Mouse (Mus musculus) hindbrain, embryonic 13.5 days (tissue): ENCODE results near the gene Kalrn. TPM values are rescaled to one million over a fixed set of nuclear protein-coding genes. Genes with fewer than 3 reads are reported as not detected.

Source experiments
- ATAC-seq: fragments of 200-750 bp; cut with Nextera tagmentation; 2 replicates; pipeline ENCODE4 v1.8.0; 2017; ENCODE audit warnings: moderate TSS enrichment; ENCODE audit not compliant: low FRiP score
- H3K27ac ChIP-seq: fragments of 300-500 bp; sonication (generic); 2 replicates; pipeline ENCODE4 v1.5.1; 2015; ENCODE audit warnings: inconsistent platforms, mild to moderate bottlenecking, moderate library complexity
- H3K27me3 ChIP-seq: fragments of 300-500 bp; sonication (generic); 2 replicates; pipeline ENCODE4 v1.6.1; 2015; ENCODE audit warnings: mild to moderate bottlenecking, inconsistent platforms
- H3K36me3 ChIP-seq: fragments of 300-500 bp; sonication (generic); 2 replicates; pipeline ENCODE4 v1.6.1; 2015; ENCODE audit warnings: mild to moderate bottlenecking, inconsistent platforms
- H3K4me1 ChIP-seq: fragments of 300-500 bp; sonication (generic); replicated peaks from 2 replicates; pipeline ENCODE4 v1.6.1; 2015; ENCODE audit warnings: inconsistent platforms
- H3K4me2 ChIP-seq: fragments of 300-500 bp; sonication (generic); 2 replicates; pipeline ENCODE4 v1.6.1; 2015; ENCODE audit warnings: inconsistent platforms, mild to moderate bottlenecking, moderate library complexity
- H3K4me3 ChIP-seq: fragments of 300-500 bp; sonication (generic); 2 replicates; pipeline ENCODE4 v1.5.1; 2015; ENCODE audit warnings: mild to moderate bottlenecking, inconsistent platforms
- H3K9ac ChIP-seq: fragments of 300-500 bp; sonication (generic); 2 replicates; pipeline ENCODE4 v1.6.1; 2015; ENCODE audit warnings: mild to moderate bottlenecking, inconsistent platforms
- H3K9me3 ChIP-seq: fragments of 300-500 bp; sonication (generic); 2 replicates; pipeline ENCODE4 v1.6.1; 2016; ENCODE audit warnings: inconsistent platforms
- WGBS: fragments of 180-500 bp; shearing (Covaris S2); methylation state at CpG from one replicate; pipeline ENCODE4 v1.1.7; 2015; 5-methylcytosine and 5-hydroxymethylcytosine counted together
- polyA plus RNA-seq: library from polyadenylated mRNA; unstranded; fragments of >200 nt; fragmentation: Nextera tagmentation; extraction: Ambion mirVana; gene quantifications from 2 replicates; pipeline ENCODE4 v1.2.1, GENCODE M21; 2015

Gene Kalrn
- polyA plus RNA-seq, 1 experiment from 2014 or later: 31.5 TPM

DNA sequence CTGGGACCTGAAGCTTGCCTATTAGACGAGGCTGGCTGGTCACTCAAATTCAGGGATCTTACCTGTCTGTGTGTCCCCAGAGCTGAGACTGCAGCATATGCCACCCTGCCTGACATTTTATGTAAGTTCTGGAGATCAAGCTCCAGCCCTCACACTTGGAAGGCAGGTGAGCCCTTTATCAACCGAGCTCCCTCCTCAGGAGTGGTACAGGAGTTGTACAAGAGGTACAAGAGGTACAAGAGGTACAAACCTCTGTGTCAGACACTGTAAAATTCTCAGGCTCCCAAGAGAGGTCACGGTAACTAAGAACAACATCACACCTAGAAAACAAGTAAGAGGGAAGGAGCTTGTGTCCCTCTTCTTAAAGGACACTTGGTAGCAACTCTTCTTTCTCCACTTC, 217.8 kb downstream of the Kalrn start:
- Histone ChIP-seq H3K9ac (no peak overlapping the region), H3K4me2 (no peak overlapping the region), H3K9me3 (no peaks in the 10 kb centered on the region), H3K27me3 (no peaks in the 10 kb centered on the region), H3K4me1 (peaks cover 5% of the 10 kb centered on the region; the same call in 1 of the 2 replicates), H3K36me3 (peaks cover 15% of the 10 kb centered on the region), H3K27ac (no peak overlapping the region), H3K4me3 (no peak overlapping the region)
- no peak for ATAC-seq
- WGBS: 90% methylated on average over 3 of the region's 3 CpGs

DNA sequence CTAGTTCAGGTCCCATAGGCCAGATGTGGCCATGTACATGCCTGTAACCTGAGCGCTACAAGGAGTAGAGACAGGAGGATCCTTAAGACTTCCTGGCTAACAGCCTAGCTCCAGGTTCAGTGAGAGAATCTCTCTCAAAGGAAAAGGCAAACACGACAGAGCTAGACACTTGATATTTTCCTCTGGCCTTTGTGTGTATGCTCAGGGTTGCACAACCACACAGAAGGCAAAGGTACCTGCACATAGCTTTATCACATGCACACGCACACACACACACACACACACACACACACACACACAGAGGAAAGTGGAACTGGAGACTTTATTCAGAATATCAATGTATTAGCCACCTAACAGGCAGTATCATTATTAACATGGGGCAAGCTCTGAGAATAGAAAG, 219.3 kb downstream of the Kalrn start:
- Histone ChIP-seq H3K27ac (no peak overlapping the region), H3K9me3 (no peaks in the 10 kb centered on the region), H3K4me1 (peaks cover 5% of the 10 kb centered on the region; the same call in 1 of the 2 replicates), H3K4me3 (no peak overlapping the region), H3K36me3 (peaks cover 13% of the 10 kb centered on the region), H3K27me3 (no peaks in the 10 kb centered on the region), H3K4me2 (no peak overlapping the region), H3K9ac (no peak overlapping the region)
- 87% methylated on average over 3 of the region's 3 CpGs for WGBS
- ATAC-seq: no peak

DNA sequence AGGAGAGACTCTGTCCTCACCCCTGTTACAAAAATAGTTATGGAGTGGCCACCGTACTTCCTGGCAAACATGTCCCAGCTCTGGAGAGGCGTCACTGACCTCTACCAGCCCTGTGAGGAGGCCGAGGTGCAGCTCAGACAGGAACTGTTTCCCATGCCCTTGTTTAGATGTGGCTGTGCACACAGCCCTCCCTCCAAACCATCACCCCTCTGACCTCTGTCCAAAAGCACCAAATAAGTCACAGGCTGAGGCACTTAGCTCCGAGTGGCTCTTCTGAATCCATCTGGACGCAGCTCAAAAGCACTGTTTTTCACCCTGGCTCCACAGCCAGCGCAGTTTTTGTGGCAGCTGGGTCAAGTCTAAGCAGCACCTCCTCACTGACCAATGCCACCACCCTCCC, 220.6 kb downstream of the Kalrn start:
- no peaks in the 10 kb centered on the region for H3K27me3 ChIP-seq
- H3K36me3 ChIP-seq: peaks cover 13% of the 10 kb centered on the region
- H3K4me1 ChIP-seq: peaks cover 8% of the 10 kb centered on the region
- no peak overlapping the region for H3K4me3 ChIP-seq
- H3K27ac ChIP-seq: no peak overlapping the region
- ATAC-seq: no peak
- no peaks in the 10 kb centered on the region for H3K9me3 ChIP-seq
- WGBS: 26% methylated on average over 6 of the region's 6 CpGs
- no peak overlapping the region for H3K4me2 ChIP-seq
- no peak overlapping the region for H3K9ac ChIP-seq

DNA sequence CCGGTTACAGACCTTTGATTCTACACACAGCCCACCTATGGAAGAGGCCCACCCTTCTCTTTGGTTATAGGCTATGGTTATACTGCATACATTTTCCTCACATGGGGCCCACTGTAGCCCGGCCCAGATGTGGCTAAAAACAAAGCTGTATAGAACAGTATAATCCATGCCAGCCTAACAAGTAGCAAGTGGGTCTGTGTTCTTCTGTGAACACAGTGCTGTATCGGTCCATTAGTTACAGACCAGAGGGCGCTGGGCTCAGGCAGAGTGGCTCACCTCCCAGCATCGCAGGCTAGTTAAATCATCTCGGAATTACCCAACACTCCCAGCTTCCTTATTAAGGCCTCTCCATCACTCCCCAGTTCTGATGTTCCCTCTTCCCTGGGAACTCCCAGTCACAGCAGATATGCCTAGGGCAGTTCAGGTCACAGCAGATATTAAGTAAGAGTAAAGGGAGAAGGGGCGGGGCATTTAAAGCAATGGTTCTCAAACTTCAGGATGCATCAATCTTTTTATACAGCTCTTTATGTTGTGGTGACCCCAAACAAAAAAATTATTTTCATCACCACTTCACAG, 221.7 kb downstream of the Kalrn start:
- no peak overlapping the region for H3K4me2 ChIP-seq
- peaks cover 5% of the 10 kb centered on the region for H3K36me3 ChIP-seq
- no peaks in the 10 kb centered on the region for H3K27me3 ChIP-seq
- WGBS: 79% methylated on average over 7 of the region's 7 CpGs
- no peak for ATAC-seq
- no peak overlapping the region for H3K9ac ChIP-seq
- no peaks in the 10 kb centered on the region for H3K9me3 ChIP-seq
- H3K27ac ChIP-seq: no peak overlapping the region
- peaks cover 11% of the 10 kb centered on the region for H3K4me1 ChIP-seq
- H3K4me3 ChIP-seq: no peak overlapping the region

DNA sequence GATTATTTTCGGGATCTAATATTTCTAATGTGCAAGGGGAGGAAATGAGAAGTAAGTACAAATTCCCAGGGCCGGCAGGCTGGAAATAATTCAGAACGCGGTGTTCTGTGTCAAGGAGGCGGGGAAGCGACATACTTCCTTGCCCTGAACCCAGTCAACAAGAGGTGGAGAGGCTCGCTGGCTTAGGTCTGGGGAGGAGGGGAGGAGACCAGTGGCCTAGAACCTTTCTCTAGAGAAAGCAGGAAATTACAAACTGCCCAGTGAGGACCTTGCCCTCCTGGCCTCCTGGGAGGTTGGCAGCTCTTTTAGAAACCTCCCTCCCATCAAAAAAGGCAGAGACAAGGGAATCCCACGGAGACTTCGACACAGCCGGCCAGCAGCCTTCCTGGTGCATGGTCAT, 225.8 kb downstream of the Kalrn start:
- H3K4me1 ChIP-seq: peaks cover 22% of the 10 kb centered on the region
- H3K4me3 ChIP-seq: no peak overlapping the region
- no peak overlapping the region for H3K9ac ChIP-seq
- no peaks in the 10 kb centered on the region for H3K9me3 ChIP-seq
- no peaks in the 10 kb centered on the region for H3K36me3 ChIP-seq
- H3K4me2 ChIP-seq: no peak overlapping the region
- WGBS: 53% methylated on average over 10 of the region's 10 CpGs
- H3K27me3 ChIP-seq: no peaks in the 10 kb centered on the region
- no peak for ATAC-seq
- H3K27ac ChIP-seq: no peak overlapping the region

DNA sequence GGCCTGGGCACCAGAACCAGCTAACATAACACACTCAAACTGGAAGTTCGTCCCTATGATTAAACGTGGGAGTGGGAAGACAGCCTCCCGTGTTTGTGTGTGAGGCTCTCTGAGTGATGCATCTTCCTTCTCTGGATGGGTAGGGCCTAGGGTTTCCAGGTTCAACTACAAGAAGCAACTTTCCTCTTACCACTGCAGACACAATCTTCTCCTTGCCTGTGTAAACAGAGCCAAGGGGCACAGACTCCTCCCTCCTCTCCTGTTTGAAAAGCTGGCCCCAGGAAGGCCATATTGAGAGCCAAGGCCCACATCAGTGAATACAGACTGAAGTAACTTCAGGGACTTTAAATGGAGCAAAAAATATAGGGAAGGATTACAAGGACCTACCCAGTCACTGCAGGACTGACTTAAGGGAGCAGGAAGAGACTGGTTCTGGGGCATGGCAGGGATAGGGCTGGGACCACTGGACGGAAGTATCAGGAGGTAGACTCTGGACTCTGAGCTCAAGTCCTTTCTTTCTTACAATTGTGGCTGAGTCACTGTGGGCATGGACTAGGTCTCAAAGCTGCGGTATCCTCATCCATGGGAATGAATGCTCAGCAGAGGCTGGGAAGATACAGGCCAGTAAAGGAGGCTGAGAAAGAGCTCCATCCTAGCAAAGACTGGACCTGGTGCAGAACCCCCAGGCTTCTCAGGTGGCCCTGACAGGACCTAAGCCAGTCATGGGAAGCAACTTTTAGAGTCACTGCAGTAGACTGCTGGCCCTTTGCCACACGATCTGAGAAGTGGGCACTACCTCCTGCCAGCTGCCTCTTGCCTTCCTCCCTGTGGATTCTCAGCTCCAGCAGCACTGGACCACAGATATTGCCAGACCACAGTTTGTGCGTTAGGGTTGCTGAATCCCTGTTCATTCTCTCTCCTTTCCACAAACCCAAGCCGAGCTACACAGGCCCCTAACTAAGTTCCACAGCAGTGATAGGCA, 228.1 kb downstream of the Kalrn start:
- Histone ChIP-seq H3K9ac (no peak overlapping the region), H3K27me3 (no peaks in the 10 kb centered on the region), H3K4me2 (no peak overlapping the region), H3K4me3 (no peak overlapping the region), H3K4me1 (peaks cover 27% of the 10 kb centered on the region), H3K36me3 (no peaks in the 10 kb centered on the region), H3K27ac (no peak overlapping the region), H3K9me3 (no peaks in the 10 kb centered on the region)
- WGBS: 84% methylated on average over 8 of the region's 8 CpGs
- no peak for ATAC-seq

DNA sequence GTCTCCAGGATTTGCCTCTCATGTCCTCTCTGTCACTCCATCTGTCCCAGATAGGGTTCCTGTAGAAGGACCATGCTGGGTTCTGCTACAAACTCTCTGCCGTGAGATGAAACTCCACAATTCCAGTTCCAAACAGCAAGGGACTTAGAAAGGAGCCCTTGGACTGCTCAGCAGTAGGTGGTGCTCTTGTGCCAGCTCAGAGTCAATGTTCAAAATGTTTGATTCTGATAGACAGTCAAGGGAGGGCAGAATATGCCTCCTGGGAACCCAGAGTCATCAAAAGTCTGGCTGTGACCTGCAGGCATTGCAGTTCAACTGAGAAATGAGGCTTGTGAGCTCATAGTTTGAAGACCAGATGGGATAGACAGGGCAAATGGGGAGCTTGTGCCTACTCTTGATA, 229.4 kb downstream of the Kalrn start:
- peak; percentile 49; the same call in 1 of the 2 replicates for ATAC-seq

DNA sequence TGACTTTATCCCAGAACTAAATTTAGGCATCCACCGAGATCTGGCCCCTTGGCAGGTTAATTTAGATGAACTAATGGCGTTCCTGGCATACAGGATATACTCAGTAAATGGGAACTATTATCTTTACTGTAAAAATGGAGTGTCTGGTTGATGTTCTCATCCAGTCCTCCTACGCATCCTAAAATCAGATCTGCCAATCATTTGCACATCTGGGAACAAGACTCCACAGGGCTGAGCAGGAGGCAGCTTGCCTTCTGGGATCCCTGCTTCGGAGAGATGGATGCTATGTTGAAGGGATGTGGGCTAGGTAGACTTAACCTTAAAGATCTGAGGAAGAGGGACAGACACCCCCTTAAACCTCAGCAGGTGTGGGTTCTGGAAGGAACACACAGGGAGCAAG, 230.2 kb downstream of the Kalrn start:
- 89% methylated on average over 4 of the region's 4 CpGs for WGBS
- ATAC-seq: no peak
- H3K27ac ChIP-seq: no peak overlapping the region

More for the DNA sequence above, 229.4 kb downstream of the Kalrn start:
- Histone ChIP-seq H3K4me1 (peaks cover 29% of the 10 kb centered on the region), H3K36me3 (no peaks in the 10 kb centered on the region), H3K9me3 (no peaks in the 10 kb centered on the region), H3K27me3 (no peaks in the 10 kb centered on the region), H3K4me3 (no peak overlapping the region), H3K9ac (no peak overlapping the region), H3K4me2 (no peak overlapping the region), H3K27ac (no peak overlapping the region)
- 45% methylated on average over 1 of the region's 1 CpGs for WGBS

DNA sequence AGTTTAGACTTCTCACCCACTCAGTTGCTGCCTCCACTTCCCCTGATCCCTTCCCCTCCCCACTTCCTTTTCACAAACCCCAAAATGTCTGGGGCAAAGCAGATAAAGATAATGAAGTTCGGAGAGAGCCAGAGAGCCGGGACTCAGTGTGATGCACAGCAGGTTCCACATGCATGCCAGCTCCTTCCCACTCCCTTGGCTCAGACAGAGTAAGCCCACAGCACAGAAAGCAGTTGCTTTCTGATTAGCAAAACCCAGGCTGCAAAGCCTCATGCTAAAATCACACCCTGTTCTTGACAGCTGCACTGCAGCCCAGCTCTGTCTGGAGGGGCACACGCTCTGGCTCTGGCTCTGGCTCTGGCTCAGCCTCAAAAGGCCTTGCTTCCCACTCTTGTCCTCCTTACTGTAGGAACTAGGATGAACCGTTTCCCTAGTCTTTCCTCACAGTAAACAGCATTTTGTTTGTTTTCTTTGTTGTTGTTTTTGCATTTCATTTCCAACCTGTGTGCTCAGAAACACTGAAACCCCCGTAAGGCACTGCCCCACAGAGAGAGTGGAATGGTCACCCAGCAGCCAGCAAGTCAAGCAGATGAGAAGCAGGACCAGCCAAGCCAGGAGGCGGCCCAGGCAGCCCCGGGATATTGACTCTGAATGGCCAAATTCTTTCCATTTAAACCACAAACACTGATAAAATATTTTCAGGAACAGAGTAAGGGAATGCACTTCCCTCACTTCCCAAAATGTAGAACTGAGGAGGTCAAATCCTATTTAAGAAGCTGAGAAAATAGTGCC, 230.8 kb downstream of the Kalrn start:
- no peak for ATAC-seq
- WGBS: 72% methylated on average over 7 of the region's 7 CpGs
- no peak overlapping the region for H3K27ac ChIP-seq

More for the DNA sequence above, 230.2 kb downstream of the Kalrn start:
- Histone ChIP-seq H3K36me3 (no peaks in the 10 kb centered on the region), H3K4me3 (no peak overlapping the region), H3K4me1 (peaks cover 37% of the 10 kb centered on the region), H3K9me3 (no peaks in the 10 kb centered on the region), H3K27me3 (no peaks in the 10 kb centered on the region), H3K9ac (0 out of 2 replicates have a peak overlapping the region, but pooled peaks have one; percentile 6), H3K4me2 (no peak overlapping the region)

DNA sequence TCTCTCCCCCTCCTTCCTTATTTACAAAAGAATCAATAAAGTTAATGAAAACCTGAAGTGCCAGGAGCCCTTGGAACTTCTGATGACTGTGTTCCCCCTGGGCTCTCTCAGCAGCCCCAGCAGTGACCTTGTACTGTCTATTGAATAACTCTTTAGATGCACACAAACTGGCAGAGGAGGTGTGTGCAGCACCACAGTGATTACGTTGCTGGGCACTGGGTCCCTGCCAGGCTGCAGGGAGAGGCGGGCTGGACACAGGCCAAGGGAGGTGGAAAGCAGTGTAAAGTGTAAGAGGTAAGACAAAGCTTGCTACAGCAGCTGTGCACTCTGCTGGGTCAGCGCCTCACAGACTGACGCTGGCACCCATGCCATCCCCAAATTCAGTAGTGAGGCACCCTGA, 238.4 kb downstream of the Kalrn start:
- Histone ChIP-seq H3K4me2 (no peak overlapping the region), H3K4me3 (no peak overlapping the region), H3K36me3 (peaks cover 8% of the 10 kb centered on the region), H3K4me1 (peaks cover 68% of the 10 kb centered on the region), H3K27me3 (no peaks in the 10 kb centered on the region), H3K27ac (peak overlapping the region; percentile 44; the same call in 1 of the 2 replicates), H3K9ac (no peak overlapping the region), H3K9me3 (no peaks in the 10 kb centered on the region)
- no peak; the same call in 1 of the 2 replicates for ATAC-seq
- WGBS: 62% methylated on average over 4 of the region's 4 CpGs

More for the DNA sequence above, 230.8 kb downstream of the Kalrn start:
- no peaks in the 10 kb centered on the region for H3K36me3 ChIP-seq
- no peak overlapping the region for H3K4me2 ChIP-seq
- H3K9ac ChIP-seq: no peak overlapping the region
- H3K27me3 ChIP-seq: no peaks in the 10 kb centered on the region
- peaks cover 39% of the 10 kb centered on the region for H3K4me1 ChIP-seq
- no peak overlapping the region for H3K4me3 ChIP-seq
- H3K9me3 ChIP-seq: no peaks in the 10 kb centered on the region

DNA sequence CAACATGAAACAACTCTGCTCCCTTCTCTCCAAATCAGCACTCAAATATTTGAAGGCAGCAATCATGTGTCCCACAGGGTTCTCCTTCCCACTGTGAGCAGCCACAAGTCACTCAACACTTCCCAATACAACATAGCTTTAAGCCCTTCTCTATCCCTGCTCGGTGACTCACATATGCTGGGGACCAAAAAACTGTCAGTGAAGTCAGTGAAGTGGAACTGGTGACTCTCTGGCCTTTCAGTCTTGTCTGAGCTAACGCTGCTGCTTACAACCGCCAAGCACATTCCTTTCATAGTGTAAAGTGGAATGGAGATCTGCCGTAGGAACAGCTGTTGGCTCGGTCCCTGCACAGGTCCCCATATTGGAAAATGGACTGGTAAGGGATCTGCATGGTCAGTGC, 241.7 kb downstream of the Kalrn start:
- Histone ChIP-seq H3K4me1 (peaks cover 60% of the 10 kb centered on the region), H3K9ac (no peak overlapping the region), H3K4me2 (no peak overlapping the region), H3K27me3 (no peaks in the 10 kb centered on the region), H3K36me3 (peaks cover 8% of the 10 kb centered on the region), H3K4me3 (no peak overlapping the region), H3K27ac (no peak overlapping the region), H3K9me3 (no peaks in the 10 kb centered on the region)
- no peak for ATAC-seq
- 28% methylated on average over 5 of the region's 5 CpGs for WGBS

DNA sequence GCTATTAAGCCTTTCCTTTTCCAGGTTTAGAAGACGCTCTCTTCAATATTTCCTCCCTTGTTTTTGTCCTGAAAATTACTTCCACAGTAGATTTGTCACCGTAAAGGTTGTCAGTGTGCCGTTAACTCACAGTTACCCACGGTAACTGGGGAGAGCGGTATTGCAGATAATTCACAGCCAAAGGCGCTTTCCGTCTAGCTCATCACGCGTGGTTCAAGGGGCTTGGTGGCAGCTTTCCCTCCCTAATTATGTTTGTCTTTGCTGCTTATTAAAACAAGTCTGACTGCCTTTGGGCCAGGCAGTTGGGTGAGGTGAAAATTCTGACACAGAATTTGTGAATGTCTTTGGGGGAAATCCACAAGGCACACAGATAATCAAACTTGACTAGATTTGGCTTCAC, 243.5 kb downstream of the Kalrn start:
- H3K4me2 ChIP-seq: peak overlapping the region; percentile 30
- H3K4me1 ChIP-seq: peaks cover 51% of the 10 kb centered on the region
- H3K9me3 ChIP-seq: no peaks in the 10 kb centered on the region
- H3K36me3 ChIP-seq: peaks cover 13% of the 10 kb centered on the region
- H3K27ac ChIP-seq: peak overlapping the region; percentile 72
- no peak overlapping the region for H3K9ac ChIP-seq
- 35% methylated on average over 9 of the region's 9 CpGs for WGBS
- peak; percentile 46; the same call in 1 of the 2 replicates for ATAC-seq
- H3K4me3 ChIP-seq: no peak overlapping the region
- no peaks in the 10 kb centered on the region for H3K27me3 ChIP-seq
